Mouse (Mus musculus) layer of hippocampus, postnatal 14 days (tissue): Measurements from ENCODE around the gene Ppp2r5a. TPM values are rescaled to one million over a fixed set of nuclear protein-coding genes. Genes with fewer than 3 reads are reported as not detected.
"Not testable (repeated sequence)": the region's sequence is repeated elsewhere in the genome, so short reads cannot be mapped to it uniquely, and the experiment has no call there.

Experiments used
- DNase-seq, 2 experiments: peaks; one replicate each; pipeline ENCODE4 v3.0.0; 2021 to 2022; ENCODE audit warnings: low spot score in 2 of 2, mixed read lengths in 1 of 2
- long read RNA-seq, 2 experiments: library from polyadenylated mRNA; stranded (forward); transcript quantifications; one replicate each; pipeline ENCODE4 v2.0.0; 2021
- total RNA-seq, 2 experiments: library from RNA; stranded (reverse); gene quantifications; 2 replicates each; pipeline ENCODE4 v1.2.3; 2021

The Ppp2r5a gene
- total RNA-seq: 10 to 100 TPM; 67.1 to 73.0 TPM
- long read RNA-seq, experiment 1, transcript Ppp2r5a-201 (13 exons, 3,088 nt): major isoform, 64 of 74 reads
- long read RNA-seq, experiment 1, partial matches to known transcripts: 4 of 74 reads
- long read RNA-seq, experiment 1, other reads (novel, unspliced or antisense): 6 of 74 reads
- long read RNA-seq, experiment 2, transcript Ppp2r5a-201 (13 exons, 3,088 nt): major isoform, 82 of 96 reads
- long read RNA-seq, experiment 2, partial matches to known transcripts: 4 of 96 reads
- long read RNA-seq, experiment 2, other reads (novel, unspliced or antisense): 10 of 96 reads

DNA sequence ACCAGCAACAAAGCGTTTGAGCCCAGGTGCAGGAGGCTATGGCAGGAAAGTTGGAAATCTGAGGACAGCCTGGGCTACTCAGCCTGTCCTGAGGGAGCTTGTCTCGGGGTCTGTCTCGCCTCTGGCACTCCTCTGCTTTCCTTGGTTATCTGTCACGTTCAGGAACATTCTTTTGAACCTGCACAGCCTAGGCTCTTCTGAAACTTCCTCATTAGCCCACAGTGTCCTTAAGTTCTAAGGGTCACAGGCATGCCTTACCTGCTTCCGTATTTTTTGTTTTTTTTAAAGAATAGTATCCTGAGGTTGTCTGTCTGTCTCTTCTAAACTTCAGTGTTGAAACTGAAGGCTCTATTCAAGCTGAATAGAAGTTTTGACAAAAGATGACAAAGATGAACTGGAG lies at the start of gene Ppp2r5a:
Gene Ppp2r5a, minus strand, starts transcription at position 199 of the 400 bp plus-strand sequence.
- DNase-seq: no peak

DNA sequence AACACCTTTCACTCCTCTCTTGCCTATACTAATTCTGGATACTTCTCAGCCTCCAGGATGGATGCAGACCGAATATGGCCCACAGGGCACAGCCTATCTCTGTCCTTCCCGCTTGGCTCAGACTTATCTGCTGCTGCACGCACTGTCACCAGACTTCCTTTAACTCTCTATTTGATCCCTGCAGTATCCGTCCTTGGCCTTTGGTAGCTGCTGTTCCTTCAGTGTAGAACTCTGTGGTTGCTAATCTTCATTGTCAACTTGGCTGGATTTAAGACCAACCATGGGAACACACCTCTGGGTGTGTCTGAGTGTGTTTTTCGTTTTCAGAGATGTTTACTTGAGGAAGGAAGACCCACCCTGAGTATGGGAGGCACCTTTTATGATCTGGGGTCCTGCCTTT lies 47.5 kb upstream of the Ppp2r5a start:
- DNase-seq: no peak

DNA sequence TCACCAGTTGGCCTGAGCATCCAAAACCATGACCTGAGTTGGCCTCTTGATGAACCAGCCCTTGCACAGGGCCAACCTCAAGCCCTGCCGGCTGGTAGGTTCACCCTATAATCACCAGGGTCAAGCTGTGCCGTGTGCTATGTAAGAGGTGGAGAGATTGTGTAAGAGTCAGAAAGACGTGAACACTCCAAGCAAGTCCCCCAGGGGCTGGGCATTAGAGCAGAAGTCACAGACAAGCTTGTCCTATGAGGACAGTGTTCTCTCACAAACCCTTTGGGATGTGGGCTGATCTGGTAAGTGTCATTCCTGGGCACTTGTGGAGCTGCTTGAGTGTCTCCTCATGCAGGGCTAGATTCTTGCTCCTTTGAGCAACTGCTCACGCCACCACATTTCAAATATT lies 46.5 kb upstream of the Ppp2r5a start:
- DNase-seq: no peak

DNA sequence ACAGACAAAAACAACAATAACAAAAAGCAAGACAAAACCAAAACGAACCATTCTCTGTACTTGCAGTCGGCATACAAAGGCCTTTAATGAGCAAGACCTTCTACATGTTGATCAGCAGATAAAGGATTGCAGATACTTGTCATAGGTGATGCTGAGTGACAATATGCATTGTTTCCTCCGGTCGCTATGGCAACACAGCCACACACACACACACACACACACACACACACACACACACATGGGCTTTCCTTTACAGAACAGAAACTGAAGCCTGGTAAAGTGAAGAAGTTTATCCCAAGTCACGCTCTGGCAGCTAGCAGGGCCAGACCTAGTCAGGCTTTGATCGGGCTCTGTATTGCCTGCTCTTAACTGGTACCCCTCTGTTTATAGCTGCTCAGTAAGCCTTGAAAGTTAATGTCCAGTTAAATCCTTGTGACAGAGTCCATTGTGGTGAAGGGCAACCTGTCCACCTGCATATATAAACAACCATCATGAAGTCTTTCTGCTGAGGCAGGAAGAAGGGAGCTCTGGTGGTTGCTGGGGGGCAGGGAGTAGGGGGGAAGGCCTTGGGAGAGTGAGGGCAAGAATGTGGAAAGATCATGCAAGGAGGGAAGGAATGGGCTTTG lies 44.4 kb upstream of the Ppp2r5a start:
- no peak for DNase-seq

- no peak for DNase-seq
Measured at GRCm38 (mm10) chr1:191446307-191446706, 43.2 kb upstream of the Ppp2r5a start.

- no peak for DNase-seq
Measured at GRCm38 (mm10) chr1:191445831-191446258, 42.8 kb upstream of the Ppp2r5a start.

DNA sequence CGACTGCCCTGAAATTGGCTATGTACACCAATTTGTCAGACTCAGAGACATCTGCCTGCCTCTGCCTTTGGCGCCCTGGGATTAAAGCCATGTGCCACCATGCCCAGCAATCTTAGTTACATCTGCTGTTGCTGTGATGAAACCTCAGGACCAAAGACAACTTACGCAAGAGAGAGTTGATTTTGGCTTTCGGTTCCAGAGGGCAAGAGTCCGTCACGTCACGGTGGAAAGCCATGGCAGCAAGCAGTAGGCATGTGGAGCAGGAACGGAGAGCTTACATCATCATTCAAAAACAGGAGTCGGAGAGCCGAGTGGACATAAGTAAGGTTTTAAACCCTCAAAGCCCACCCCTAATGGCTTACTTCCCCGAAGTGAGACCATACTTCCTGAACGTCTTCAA lies 42.3 kb upstream of the Ppp2r5a start:
- no peak for DNase-seq

DNA sequence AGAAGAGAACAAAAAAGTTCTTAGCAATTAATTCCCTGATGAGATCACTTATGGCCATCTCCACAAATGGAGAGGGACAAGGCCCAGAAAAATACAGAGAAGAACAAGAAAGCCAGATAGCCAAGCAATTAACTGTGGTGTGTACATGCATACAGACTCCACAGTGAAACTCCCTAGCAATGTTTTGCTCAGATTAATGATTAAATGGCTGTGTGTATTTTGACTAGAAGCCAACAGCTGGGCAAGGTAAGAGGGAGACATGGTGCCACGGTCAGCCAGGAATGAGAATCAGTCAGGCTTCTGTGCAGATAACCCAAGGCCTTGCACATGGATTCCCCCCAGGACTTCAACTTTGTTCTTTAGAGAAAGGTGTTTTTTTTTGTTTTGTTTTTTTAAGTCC lies 41.4 kb upstream of the Ppp2r5a start:
- no peak for DNase-seq

- no peak for DNase-seq
Measured at GRCm38 (mm10) chr1:191439011-191439410, 35.9 kb upstream of the Ppp2r5a start.

DNA sequence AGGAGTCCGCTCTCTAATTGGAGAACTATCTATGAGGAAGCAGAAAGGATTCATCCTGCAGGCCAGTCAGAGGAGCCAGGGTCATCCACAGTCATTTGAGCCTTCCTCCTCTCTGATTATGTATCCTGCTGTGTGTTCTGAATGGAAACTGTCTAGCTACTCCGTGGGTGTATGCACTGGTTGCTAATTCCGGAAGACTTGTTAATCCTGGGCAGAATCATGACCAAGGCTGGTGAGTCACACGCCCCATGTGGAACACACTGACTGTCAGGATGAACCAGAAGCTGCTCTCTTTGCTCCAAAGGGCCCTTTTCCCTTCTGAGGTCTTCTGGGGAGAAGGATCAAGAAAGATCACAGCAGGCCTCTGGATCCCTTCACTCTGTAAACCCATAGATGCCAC lies 35.5 kb upstream of the Ppp2r5a start:
- DNase-seq: no peak

GRCm38 (mm10) chr1:191436647-191437046 lies 33.6 kb upstream of the Ppp2r5a start:
- no peak for DNase-seq

DNA sequence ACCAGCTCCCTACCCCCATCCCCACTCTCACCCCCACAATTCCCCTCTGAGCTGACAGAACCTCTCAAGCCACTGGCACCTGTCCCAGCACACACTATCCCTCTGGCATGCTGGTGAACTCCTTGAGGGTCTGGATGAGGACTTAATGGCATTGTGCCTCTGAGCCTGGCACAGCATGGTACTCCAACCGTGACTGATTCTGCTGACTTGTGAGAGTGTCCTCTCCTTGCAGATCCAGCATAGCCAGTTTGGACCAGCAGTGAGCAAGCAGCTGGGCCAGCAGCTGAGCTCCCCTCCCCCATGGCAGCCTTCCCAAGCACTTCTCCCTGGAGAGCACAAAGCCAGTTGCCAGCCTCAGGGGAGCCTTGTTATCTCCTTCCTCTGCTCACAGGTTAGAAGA lies 32.3 kb upstream of the Ppp2r5a start:
- DNase-seq: peak; percentile 47 to 58

GRCm38 (mm10) chr1:191432531-191432930 lies 29.5 kb upstream of the Ppp2r5a start:
- DNase-seq: no peak

GRCm38 (mm10) chr1:191432023-191432422 lies 29.0 kb upstream of the Ppp2r5a start:
- no peak for DNase-seq

- DNase-seq: no peak
Measured at GRCm38 (mm10) chr1:191430121-191430520, 27.0 kb upstream of the Ppp2r5a start.

GRCm38 (mm10) chr1:191425884-191426283 lies 22.8 kb upstream of the Ppp2r5a start:
- no peak for DNase-seq

GRCm38 (mm10) chr1:191423201-191423600 lies 20.1 kb upstream of the Ppp2r5a start:
- DNase-seq: no peak

DNA sequence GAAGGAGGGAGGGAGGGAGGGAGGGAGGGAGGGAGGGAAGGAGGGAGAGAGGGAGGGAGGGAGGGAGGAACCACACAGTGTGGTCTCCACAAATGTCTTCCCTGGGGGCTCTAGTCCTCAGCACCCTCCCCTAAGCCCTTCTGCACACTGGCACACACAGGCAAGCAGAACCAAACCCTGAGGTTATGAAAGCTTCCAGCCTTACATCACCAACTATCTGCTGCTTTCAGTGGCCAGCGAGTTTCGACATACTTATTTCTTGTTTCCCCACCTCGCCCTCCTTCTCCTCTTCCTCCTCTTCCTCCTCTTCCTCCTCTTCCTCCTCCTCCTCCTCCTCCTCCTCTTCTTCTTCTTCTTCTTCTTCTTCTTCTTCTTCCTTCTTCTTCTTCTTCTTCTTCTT lies 19.6 kb upstream of the Ppp2r5a start:
- not testable (repeated sequence) for DNase-seq

GRCm38 (mm10) chr1:191422164-191422563 lies 19.1 kb upstream of the Ppp2r5a start:
- DNase-seq: no peak

DNA sequence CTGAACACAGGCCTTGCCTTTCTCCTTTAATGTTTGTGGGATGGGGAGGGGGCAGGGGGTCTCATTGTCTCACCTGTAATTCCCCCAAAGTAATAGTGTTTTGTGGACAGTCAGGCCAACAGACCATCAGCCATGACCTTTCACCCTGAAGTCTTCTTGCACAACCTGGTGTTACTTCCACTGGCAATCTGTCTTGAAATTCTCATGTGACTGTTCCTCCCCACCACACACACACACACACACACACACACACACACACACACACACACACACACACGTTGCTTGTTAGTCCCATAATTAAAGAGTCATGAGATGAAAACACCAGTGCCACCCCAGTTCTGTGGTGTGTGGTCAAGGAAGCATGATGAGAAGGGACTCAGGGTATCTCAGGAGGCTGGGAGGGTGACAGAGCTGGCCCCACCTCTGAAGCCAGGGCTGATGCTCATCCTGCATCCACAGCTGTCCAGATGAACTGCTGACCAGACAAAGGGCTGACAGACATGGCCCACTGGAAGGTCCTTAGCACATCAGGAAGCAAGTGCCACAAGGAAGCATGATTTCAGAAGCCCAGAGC lies 18.4 kb upstream of the Ppp2r5a start:
- no peak for DNase-seq

DNA sequence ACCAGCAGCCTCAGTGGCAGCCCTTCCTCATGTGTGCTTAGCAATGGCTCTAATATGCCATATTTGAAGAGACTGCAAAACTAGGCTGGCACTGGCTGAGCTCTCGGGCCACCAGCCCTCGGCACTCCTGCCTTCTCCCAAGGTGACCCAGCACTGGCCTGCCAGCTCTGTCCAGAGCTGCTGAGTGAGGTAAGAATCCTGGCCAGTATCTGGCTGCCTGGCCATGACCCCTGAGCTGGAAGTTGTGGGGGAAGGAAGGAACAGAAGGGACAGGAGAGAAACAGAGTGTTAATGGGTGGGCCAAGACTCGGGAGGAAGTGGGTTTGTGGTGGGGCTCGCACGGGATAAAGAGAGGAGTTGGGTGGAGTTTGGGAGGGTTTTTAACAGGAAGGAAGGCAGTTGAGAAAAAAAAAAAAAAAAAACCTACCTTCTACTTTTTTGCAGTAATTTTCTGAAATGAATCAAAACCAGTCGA lies 17.9 kb upstream of the Ppp2r5a start:
- no peak for DNase-seq

GRCm38 (mm10) chr1:191419991-191420751 lies 17.1 kb upstream of the Ppp2r5a start:
- DNase-seq: no peak
